Mouse (Mus musculus) hindbrain, embryonic 14.5 days (tissue): ENCODE data around the gene Dcbld1. TPM values are rescaled to one million over a fixed set of nuclear protein-coding genes. Genes with fewer than 3 reads are reported as not detected.
"Not testable (repeated sequence)": the region's sequence is repeated elsewhere in the genome, so short reads cannot be mapped to it uniquely, and the experiment has no call there.

Experiments
- ATAC-seq: fragments of 200-750 bp; cut with Nextera tagmentation; 2 replicates; pipeline ENCODE4 v1.8.0; 2017; ENCODE audit warnings: moderate number of reproducible peaks, mild to moderate bottlenecking, moderate TSS enrichment, moderate library complexity; ENCODE audit not compliant: low FRiP score
- DNase-seq: peaks from one replicate; pipeline ENCODE4 v3.0.0-alpha.2; 2015; ENCODE audit warnings: low spot score
- H3K27ac ChIP-seq: fragments of 300-500 bp; sonication (generic); 2 replicates; pipeline ENCODE4 v1.5.1; 2014; ENCODE audit warnings: mild to moderate bottlenecking, moderate library complexity
- H3K27me3 ChIP-seq: fragments of 300-500 bp; sonication (generic); 2 replicates; pipeline ENCODE4 v1.6.1; 2014; ENCODE audit warnings: mild to moderate bottlenecking, low read length, mixed read lengths; ENCODE audit not compliant: control insufficient read depth, insufficient read depth
- H3K36me3 ChIP-seq: fragments of 300-500 bp; sonication (generic); replicated peaks from 2 replicates; pipeline ENCODE4 v1.6.1; 2014; ENCODE audit not compliant: control insufficient read depth, insufficient read depth
- H3K4me1 ChIP-seq: fragments of 300-500 bp; sonication (generic); replicated peaks from 2 replicates; pipeline ENCODE4 v1.6.1; 2014; ENCODE audit warnings: antibody characterized with exemption, low read length, mixed read lengths; ENCODE audit not compliant: control insufficient read depth, insufficient read depth
- H3K4me2 ChIP-seq: fragments of 300-500 bp; sonication (generic); replicated peaks from 2 replicates; pipeline ENCODE4 v1.6.1; 2014; ENCODE audit warnings: mild to moderate bottlenecking, moderate library complexity
- H3K4me3 ChIP-seq: fragments of 300-500 bp; sonication (generic); replicated peaks from 2 replicates; pipeline ENCODE4 v1.5.1; 2014; ENCODE audit warnings: mild to moderate bottlenecking, low read length
- H3K9ac ChIP-seq: fragments of 300-500 bp; sonication (generic); 2 replicates; pipeline ENCODE4 v1.6.1; 2014
- H3K9me3 ChIP-seq: fragments of 300-500 bp; sonication (generic); 2 replicates; pipeline ENCODE4 v1.6.1; 2016; ENCODE audit warnings: low read length; ENCODE audit not compliant: control insufficient read depth
- WGBS: fragments of 180-500 bp; shearing (Covaris S2); extraction: QIAGEN DNeasy Blood & Tissue Kit; methylation state at CpG from one replicate; pipeline ENCODE4 v1.1.7; 2014; 5-methylcytosine and 5-hydroxymethylcytosine counted together
- polyA plus RNA-seq: library from polyadenylated mRNA; unstranded; fragments of >200 nt; fragmentation: Nextera tagmentation; extraction: Ambion mirVana; gene quantifications from 2 replicates; pipeline ENCODE4 v1.2.1, GENCODE M21; 2014

Dcbld1 gene
- polyA plus RNA-seq, 1 experiment from 2014 or later, result 23.6 TPM

GRCm38 (mm10) chr10:52309196-52309595 is 75.8 kb downstream of the Dcbld1 start:
- no peaks in the 10 kb centered on the region for H3K4me1 ChIP-seq
- H3K27me3 ChIP-seq, result no peaks in the 10 kb centered on the region
- H3K9me3 ChIP-seq, result no peaks in the 10 kb centered on the region
- DNase-seq (no peak), ATAC-seq (no peak)
- H3K4me2 ChIP-seq, result no peak overlapping the region
- 85% methylated on average over 8 of the region's 8 CpGs for WGBS
- no peak overlapping the region for H3K9ac ChIP-seq
- H3K36me3 ChIP-seq, result peaks cover 7% of the 10 kb centered on the region
- no peak overlapping the region for H3K4me3 ChIP-seq
- no peak overlapping the region for H3K27ac ChIP-seq

- H3K27me3 ChIP-seq, result no peaks in the 10 kb centered on the region
- WGBS, result 94% methylated on average over 28 of the region's 28 CpGs
- no peak overlapping the region for H3K4me3 ChIP-seq
- peaks cover 3% of the 10 kb centered on the region; the same call in 1 of the 2 replicates for H3K36me3 ChIP-seq
- ATAC-seq (no peak), DNase-seq (no peak)
- no peaks in the 10 kb centered on the region for H3K9me3 ChIP-seq
- no peaks in the 10 kb centered on the region for H3K4me1 ChIP-seq
- no peak overlapping the region for H3K4me2 ChIP-seq
- H3K9ac ChIP-seq, result no peak overlapping the region
- H3K27ac ChIP-seq, result no peak overlapping the region
These were observed 86.3 kb downstream of the Dcbld1 start for GRCm38 (mm10) chr10:52319506-52320286.

- no peaks in the 10 kb centered on the region for H3K27me3 ChIP-seq
- no peak overlapping the region for H3K4me3 ChIP-seq
- no peak overlapping the region for H3K9ac ChIP-seq
- no peak overlapping the region for H3K4me2 ChIP-seq
- H3K4me1 ChIP-seq, result no peaks in the 10 kb centered on the region
- ATAC-seq (no peak), DNase-seq (no peak)
- 97% methylated on average over 3 of the region's 3 CpGs for WGBS
- no peak overlapping the region for H3K27ac ChIP-seq
- no peaks in the 10 kb centered on the region for H3K9me3 ChIP-seq
- peaks cover 3% of the 10 kb centered on the region; the same call in 1 of the 2 replicates for H3K36me3 ChIP-seq
These were observed 88.5 kb downstream of the Dcbld1 start for GRCm38 (mm10) chr10:52321918-52322317.

GRCm38 (mm10) chr10:52331007-52331406 is 97.6 kb downstream of the Dcbld1 start:
- H3K36me3 ChIP-seq, result peaks cover 6% of the 10 kb centered on the region; the same call in 1 of the 2 replicates
- no peak overlapping the region for H3K9ac ChIP-seq
- no peaks in the 10 kb centered on the region for H3K9me3 ChIP-seq
- H3K4me1 ChIP-seq, result no peaks in the 10 kb centered on the region
- no peak overlapping the region for H3K4me3 ChIP-seq
- 0% methylated on average over 1 of the region's 1 CpGs for WGBS
- H3K27me3 ChIP-seq, result no peaks in the 10 kb centered on the region
- ATAC-seq (no peak), DNase-seq (peak; percentile 75)
- H3K4me2 ChIP-seq, result no peak overlapping the region
- no peak overlapping the region for H3K27ac ChIP-seq

GRCm38 (mm10) chr10:52343324-52343723 is 109.9 kb downstream of the Dcbld1 start:
- H3K9ac ChIP-seq, H3K4me2 ChIP-seq, DNase-seq, ATAC-seq, H3K4me3 ChIP-seq, H3K27ac ChIP-seq, H3K4me1 ChIP-seq, H3K9me3 ChIP-seq, H3K27me3 ChIP-seq: not testable (repeated sequence)
- H3K36me3 ChIP-seq, result peaks cover 80% of the 10 kb centered on the region
- WGBS, result 97% methylated on average over 4 of the region's 4 CpGs

GRCm38 (mm10) chr10:52353184-52353583 is 119.8 kb downstream of the Dcbld1 start:
- Histone ChIP-seq H3K9me3 (no peaks in the 10 kb centered on the region), H3K9ac (no peak overlapping the region), H3K4me3 (no peak overlapping the region), H3K4me1 (no peaks in the 10 kb centered on the region), H3K4me2 (no peak overlapping the region), H3K27me3 (no peaks in the 10 kb centered on the region), H3K27ac (no peak overlapping the region), H3K36me3 (peaks cover 57% of the 10 kb centered on the region)
- WGBS, result 74% methylated on average over 9 of the region's 9 CpGs
- ATAC-seq, result no peak
- DNase-seq, result no peak

- no peaks in the 10 kb centered on the region for H3K4me1 ChIP-seq
These were observed 125.0 kb downstream of the Dcbld1 start, which contains the start of gene Gm26741 for GRCm38 (mm10) chr10:52358467-52358866. Gene Gm26741, plus strand, starts transcription at chr10:52358767.

GRCm38 (mm10) chr10:52360241-52360735 is 126.9 kb downstream of the Dcbld1 start:
- no peak for DNase-seq
- Histone ChIP-seq H3K4me3 (no peak overlapping the region), H3K27me3 (no peaks in the 10 kb centered on the region), H3K36me3 (peaks cover 9% of the 10 kb centered on the region; the same call in 1 of the 2 replicates), H3K27ac (no peak overlapping the region), H3K9ac (no peak overlapping the region), H3K4me2 (no peak overlapping the region), H3K4me1 (no peaks in the 10 kb centered on the region), H3K9me3 (no peaks in the 10 kb centered on the region)
- no peak for ATAC-seq
- 97% methylated on average over 4 of the region's 4 CpGs for WGBS

More at GRCm38 (mm10) chr10:52358467-52358866, 125.0 kb downstream of the Dcbld1 start, which contains the start of gene Gm26741:
- H3K9ac ChIP-seq, result no peak within 1 kb of the TSS
- peaks cover 17% of the 10 kb centered on the region; the same call in 1 of the 2 replicates for H3K36me3 ChIP-seq
- no peak within 1 kb of the TSS for H3K27ac ChIP-seq
- DNase-seq, result no peak
- 97% methylated on average over 2 of the region's 2 CpGs for WGBS
- H3K4me2 ChIP-seq, result no peak within 1 kb of the TSS
- H3K4me3 ChIP-seq, result no peak within 1 kb of the TSS
- no peak for ATAC-seq
- H3K9me3 ChIP-seq, result no peaks in the 10 kb centered on the region
- no peaks in the 10 kb centered on the region for H3K27me3 ChIP-seq

- no peaks in the 10 kb centered on the region for H3K9me3 ChIP-seq
- no peaks in the 10 kb centered on the region for H3K4me1 ChIP-seq
- no peak for ATAC-seq
- DNase-seq, result no peak
- H3K9ac ChIP-seq, result no peak overlapping the region
- peaks cover 9% of the 10 kb centered on the region; the same call in 1 of the 2 replicates for H3K36me3 ChIP-seq
- 88% methylated on average over 9 of the region's 9 CpGs for WGBS
- H3K4me2 ChIP-seq, result no peak overlapping the region
- H3K27me3 ChIP-seq, result no peaks in the 10 kb centered on the region
- no peak overlapping the region for H3K4me3 ChIP-seq
- H3K27ac ChIP-seq, result no peak overlapping the region
These were observed 127.6 kb downstream of the Dcbld1 start for GRCm38 (mm10) chr10:52360862-52361609.
